Mouse (Mus musculus): ENCODE data around the gene Rev3l.

- TF ChIP-seq CTCF (IDR thresholded peaks at IDR 0.05; ENCODE audit: low read depth, low read length) (no peak), POLR2A (IDR thresholded peaks at IDR 0.05; ENCODE audit: extremely low read depth, insufficient read depth, low read length) (no peak)
Observed at GRCm38 (mm10) chr10:39776927-39777326, 45.0 kb downstream of the Rev3l start.
